Mouse (Mus musculus): ENCODE results near the gene Hist1h2ak. TPM values are rescaled to one million over a fixed set of nuclear protein-coding genes. Genes with fewer than 3 reads are reported as not detected.
"Not testable (repeated sequence)": the region's sequence is repeated elsewhere in the genome, so short reads cannot be mapped to it uniquely, and the experiment has no call there.

The Hist1h2ak gene
- total RNA-seq, 2 experiments from 2014 or later, result 9.0 to 9.3 TPM

DNA sequence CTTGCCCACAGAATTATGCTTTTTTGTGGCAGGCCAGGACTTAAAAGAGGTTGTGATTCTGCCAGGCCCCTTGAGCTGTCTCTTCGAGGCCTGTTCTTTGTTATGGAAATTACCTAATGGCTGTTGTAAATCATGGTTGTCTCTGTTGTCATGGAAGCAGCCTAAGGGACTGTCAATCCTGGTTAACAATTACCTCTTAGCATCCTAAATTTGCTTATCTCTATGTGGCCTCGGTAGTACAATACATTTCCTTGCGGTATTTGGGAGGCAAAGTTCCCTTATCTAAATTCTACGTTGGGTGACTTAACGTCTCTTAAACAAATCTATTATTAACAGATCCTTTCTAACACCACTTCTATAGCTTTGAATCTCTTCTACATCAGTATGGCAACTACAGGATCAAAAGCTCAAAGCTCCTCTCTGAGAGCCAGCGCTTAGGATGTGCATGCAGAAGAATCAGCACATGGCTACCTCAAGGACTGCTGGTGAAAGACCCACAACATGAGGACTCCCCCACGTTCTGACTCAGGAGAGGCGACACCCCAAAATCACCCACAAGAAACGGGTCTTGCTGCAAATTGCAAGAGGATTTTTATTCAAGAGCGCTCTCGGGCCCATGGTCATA lies 25.6 kb downstream of the Hist1h2ak start:
- DNase-seq, result no peak
- intact Hi-C loops (cut with DNase I), result no loop called here

DNA sequence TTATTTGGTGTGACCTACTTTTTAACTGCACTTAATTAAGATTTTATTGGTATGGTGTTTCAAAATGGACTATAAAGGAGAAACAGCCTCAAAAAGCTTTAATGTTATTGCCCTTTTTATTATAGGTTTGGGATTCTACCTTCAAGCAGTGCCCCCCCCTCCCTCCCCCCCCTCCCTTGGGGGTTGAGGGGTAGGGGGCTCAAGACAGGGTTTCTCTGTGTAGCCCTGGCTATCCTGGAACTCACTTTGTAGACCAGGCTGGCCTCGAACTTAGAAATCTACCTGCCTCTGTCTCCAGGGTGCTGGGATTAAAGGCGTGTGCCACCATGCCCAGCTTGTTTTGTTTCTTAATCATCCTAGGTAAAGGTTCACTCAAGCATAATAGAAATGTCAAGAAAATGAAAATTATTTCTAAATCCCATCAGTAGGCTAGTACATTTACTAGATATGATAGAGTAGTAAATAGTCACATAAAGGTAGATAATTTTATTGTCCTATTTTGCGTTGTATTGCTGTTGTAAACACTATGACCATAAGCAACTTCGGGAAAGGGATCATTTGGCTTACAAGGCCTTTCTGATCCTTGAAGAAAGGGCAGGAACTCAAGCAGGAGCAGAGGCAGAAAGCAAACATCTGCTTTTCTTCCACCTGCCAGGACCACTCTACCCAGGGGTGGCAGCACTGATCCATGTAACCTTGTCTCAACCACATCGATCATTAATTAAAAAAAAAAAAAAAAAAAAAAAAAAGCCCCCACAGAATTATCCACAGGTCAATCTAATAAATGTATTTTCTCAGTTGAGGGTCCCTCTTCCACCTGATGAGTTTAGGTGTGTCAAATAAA lies 30.4 kb downstream of the Hist1h2ak start:
- intact Hi-C loops (cut with DNase I), result no loop called here

DNA sequence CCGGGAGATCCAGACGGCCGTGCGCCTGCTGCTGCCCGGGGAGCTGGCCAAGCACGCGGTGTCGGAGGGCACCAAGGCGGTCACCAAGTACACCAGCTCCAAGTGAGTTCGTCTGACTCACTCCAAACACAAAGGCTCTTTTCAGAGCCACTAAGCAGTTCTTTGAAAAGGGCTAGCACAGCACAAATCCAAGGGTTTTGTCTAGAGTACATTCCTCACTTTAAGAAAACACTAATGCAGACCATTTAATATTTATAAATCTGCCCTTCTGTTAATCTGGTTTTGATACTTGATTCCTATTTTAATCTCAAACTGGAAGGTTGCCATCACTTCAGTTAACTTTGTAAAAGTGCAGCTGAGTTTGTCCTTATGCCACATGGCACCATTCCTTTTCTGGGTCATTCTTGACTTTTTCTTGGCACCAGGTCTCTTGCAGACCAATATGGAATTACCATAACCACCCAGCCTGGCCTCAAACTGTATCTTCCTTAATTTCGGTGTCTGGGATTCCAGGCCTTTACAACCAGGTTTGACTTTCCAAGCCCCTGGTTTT lies 31.2 kb downstream of the Hist1h2ak start:
- DNase-seq, result no peak
- intact Hi-C loops (cut with DNase I), result no loop called here

More for the DNA sequence above, 30.4 kb downstream of the Hist1h2ak start:
- DNase-seq, result no peak

DNA sequence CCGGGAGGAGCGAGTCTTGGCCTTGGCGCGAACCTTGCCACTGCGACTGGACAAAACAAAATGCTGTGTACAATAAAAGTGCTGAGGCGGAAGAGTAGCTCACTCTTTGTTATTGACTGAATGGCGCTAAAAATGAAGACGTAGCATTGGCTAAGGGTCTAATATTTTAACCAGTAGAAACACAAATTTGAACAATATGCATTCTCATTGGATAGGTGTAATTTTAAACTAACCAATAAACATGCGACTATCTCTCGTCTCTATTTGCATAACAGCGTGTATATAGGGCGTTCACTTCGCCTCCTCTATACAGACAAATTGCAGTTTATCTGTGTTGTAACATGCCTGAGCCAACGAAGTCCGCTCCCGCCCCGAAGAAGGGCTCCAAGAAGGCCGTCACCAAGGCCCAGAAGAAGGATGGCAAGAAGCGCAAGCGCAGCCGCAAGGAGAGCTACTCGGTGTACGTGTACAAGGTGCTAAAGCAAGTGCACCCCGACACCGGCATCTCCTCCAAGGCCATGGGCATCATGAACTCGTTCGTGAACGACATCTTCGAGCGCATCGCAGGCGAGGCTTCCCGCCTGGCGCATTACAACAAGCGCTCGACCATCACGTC lies 31.8 kb downstream of the Hist1h2ak start, which contains the start of gene Hist1h2bm:
TSS of gene Hist1h2bm (plus strand) at position 288 of the 616 bp plus-strand sequence.
- intact Hi-C loops (cut with DNase I), result not testable (repeated sequence)
- DNase-seq, result peak; percentile 43 to 61

DNA sequence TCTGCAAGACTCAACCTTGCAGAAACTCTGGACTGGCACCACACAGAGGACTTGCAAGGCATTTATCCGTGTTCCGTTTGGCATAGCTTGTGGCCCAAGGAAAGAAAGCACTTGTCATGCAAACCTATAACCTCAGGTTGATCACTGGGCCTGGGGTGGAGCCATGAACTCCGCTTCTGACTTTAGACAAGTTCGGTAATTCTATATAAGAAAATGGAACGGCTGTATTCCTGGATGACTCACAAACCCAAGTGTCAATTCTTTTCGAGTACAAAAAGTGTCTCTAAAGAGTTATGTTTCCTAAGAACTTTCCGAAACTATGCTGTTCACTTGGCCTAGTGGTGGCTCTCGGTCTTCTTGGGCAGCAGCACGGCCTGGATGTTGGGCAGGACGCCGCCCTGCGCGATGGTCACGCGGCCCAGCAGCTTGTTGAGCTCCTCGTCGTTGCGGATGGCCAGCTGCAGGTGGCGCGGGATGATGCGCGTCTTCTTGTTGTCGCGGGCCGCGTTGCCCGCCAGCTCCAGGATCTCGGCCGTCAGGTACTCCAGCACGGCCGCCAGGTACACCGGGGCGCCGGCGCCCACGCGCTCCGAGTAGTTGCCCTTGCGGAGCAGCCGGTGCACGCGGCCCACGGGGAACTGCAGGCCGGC lies 32.4 kb downstream of the Hist1h2ak start:
- intact Hi-C loops (cut with DNase I), result not testable (repeated sequence)

DNA sequence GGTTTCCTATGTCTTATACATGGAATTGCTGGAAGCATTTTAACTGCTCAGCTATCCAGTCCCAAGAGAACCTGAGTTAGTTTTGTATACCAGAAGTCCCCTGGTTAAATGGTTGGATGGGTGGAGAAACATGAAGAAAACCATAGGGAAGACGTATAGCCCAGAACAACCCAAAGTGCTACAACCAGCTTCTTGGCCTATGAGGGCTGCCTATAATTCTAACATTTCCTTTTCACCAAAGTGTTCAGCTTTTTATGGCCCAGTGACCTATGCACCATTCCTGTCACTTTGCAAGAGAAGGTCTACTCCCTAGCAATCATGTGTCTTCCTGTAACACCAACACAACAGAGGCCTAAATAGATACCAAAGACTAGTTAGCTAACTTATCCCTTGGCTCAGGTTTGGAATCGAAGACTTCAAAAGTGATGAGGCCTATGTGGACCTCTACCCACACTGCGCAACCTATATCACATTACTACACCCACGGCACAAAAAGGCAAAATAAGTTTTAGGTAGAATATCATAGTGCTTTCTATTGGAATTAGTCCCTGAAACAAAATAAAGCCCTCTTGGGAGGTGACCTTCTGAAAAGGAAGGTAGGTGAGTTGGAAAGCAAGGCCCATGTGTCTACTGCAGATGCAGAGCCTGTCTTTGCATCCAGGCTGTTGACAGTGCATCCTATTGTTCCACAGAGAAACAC lies 35.1 kb downstream of the Hist1h2ak start:
- intact Hi-C loops (cut with DNase I), result loop anchor here (5.0 to 10.0 kb wide), 6 partner anchors 66 to 1964 kb away; partner anchors contain the start of genes Hist1h1b, Hist1h2ac, Hist1h2ag and Hist1h2an
- no peak for DNase-seq

More for the DNA sequence above, 32.4 kb downstream of the Hist1h2ak start:
- not testable (repeated sequence) for DNase-seq

DNA sequence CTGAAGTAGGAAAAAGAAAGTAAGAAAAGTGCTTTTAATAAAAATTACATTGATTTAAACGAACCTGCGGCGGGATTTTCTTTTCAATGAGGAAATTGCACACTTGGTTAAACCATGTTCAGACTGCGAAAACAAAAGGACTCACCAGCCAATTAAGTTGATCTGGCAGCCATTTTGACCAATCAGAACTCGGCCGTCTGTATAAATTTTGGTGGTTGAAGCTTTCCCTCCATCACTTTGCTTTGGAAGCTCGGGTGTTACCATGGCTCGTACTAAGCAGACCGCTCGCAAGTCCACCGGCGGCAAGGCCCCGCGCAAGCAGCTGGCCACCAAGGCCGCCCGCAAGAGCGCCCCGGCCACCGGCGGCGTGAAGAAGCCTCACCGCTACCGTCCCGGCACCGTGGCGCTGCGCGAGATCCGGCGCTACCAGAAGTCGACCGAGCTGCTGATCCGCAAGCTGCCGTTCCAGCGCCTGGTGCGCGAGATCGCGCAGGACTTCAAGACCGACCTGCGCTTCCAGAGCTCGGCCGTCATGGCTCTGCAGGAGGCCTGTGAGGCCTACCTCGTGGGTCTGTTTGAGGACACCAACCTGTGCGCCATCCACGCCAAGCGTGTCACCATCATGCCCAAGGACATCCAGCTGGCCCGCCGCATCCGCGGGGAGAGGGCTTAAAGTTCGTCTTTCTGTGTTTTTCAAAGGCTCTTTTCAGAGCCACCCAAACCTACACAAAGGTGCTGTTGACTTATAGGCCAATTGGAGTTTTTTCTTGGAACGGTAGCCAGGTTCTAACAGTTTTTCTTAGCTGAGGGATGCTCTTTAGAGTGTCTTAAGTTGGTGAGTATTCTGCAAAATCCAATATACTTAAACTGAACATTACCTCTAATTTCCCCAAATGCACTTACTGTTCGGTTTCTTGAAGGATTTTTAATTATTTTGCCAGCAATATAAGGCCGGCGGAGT lies 36.0 kb downstream of the Hist1h2ak start, which contains the start of gene Hist1h3h:
TSS of gene Hist1h3h (plus strand) at position 263 of the 961 bp plus-strand sequence.
- peak; percentile 74 to 78 for DNase-seq
- intact Hi-C loops (cut with DNase I), result loop anchor here (5.0 to 10.0 kb wide), 6 partner anchors 67 to 1965 kb away; partner anchors contain the start of genes Hist1h1b, Hist1h2ac, Hist1h2ag and Hist1h2an

DNA sequence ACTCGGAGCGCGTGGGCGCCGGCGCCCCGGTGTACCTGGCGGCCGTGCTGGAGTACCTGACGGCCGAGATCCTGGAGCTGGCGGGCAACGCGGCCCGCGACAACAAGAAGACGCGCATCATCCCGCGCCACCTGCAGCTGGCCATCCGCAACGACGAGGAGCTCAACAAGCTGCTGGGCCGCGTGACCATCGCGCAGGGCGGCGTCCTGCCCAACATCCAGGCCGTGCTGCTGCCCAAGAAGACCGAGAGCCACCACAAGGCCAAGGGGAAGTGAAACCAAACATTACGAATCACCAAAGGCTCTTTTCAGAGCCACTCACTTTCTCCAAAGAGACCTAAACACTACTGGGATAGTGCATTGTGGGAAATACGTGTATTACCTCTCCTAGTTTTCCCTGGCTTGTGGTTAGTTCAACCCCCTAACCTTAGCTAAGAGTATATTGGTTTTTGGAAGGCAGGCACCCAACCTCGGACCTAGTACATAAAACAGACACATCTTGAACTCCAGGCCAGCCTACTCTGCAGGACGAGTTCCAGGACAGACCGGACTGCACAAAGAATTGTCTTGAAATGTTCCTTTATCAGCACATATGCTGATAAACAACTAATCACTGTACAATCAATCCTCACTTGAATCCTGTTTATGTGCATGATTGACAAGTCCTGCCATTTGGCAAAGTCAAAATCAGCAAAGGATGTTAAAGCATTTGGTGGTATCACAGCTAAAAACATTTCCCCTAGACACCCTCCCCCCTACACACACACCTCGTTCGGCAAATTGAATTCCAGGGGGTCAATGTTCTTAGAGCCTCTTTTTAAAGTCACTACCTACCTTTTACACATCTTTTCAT lies 36.9 kb downstream of the Hist1h2ak start:
- intact Hi-C loops (cut with DNase I), result loop anchor here (5.0 to 10.0 kb wide), 6 partner anchors 68 to 1966 kb away; partner anchors contain the start of genes Hist1h1b, Hist1h2ac, Hist1h2ag and Hist1h2an
- DNase-seq, result peak; percentile 2 to 12

DNA sequence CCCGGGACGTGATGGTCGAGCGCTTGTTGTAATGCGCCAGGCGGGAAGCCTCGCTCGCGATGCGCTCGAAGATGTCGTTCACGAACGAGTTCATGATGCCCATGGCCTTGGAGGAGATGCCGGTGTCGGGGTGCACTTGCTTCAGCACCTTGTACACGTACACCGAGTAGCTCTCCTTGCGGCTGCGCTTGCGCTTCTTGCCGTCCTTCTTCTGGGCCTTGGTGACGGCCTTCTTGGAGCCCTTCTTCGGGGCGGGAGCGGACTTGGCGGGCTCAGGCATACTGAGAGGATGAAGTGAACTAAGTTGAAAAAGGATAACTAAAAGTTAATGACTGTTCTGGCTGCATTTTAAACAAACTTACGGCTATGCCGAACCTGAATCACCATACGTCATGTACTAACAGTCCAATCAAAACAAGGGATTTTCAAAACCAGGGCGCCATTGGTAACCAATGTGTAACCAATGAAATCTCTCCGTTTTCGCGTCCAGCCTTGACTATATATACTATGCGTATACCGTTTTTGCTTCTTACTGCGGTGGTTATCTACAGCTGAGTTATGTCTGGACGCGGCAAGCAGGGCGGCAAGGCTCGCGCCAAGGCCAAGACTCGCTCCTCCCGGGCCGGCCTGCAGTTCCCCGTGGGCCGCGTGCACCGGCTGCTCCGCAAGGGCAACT lies 37.6 kb downstream of the Hist1h2ak start, which contains the start of the genes Hist1h2bl and Hist1h2ai:
TSS of gene Hist1h2bl (minus strand) at position 280 of the 676 bp plus-strand sequence.
TSS of gene Hist1h2ai (plus strand) at position 559 of the 676 bp plus-strand sequence.
- intact Hi-C loops (cut with DNase I), result loop anchor here (5.0 to 10.0 kb wide), 6 partner anchors 69 to 1966 kb away; partner anchors contain the start of genes Hist1h1b, Hist1h2ac, Hist1h2ag and Hist1h2an
- peak; percentile 63 to 78 for DNase-seq

DNA sequence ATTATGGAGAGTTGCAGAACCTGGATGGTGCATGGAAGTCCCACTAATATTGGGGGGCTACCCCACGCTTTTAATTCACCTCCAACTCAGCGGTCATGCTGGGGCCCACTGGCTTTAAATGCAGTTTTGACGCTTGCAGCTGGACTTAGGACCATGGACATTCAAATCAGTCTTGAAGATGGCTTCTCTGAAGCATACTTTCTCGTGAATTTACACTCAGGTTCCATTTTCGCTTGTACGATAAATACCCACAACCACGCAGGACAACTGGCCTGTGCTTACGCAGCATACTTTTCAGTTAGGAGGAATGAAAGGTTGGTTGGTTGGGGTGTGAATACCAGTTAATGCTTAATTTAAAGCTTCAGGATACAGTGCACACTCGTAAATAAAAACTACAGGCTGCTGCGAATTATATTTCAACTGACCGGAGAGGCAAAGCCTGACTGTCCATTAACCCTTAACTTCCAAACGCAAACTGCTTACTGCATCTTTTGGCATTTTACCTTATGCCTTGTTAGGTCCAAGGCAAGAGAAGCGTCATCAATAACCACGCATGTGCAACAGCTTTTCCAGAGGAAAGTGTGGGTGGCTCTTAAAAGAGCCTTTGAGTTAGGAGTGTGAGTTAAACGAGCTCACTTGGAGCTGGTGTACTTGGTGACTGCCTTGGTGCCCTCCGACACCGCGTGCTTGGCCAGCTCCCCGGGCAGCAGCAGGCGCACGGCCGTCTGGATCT lies 38.3 kb downstream of the Hist1h2ak start:
- intact Hi-C loops (cut with DNase I), result loop anchor here (5.0 to 10.0 kb wide), 6 partner anchors 70 to 1967 kb away; partner anchors contain the start of genes Hist1h1b, Hist1h2ac, Hist1h2ag and Hist1h2an
- peak in 1 of 2 experiments; percentile 5 for DNase-seq

DNA sequence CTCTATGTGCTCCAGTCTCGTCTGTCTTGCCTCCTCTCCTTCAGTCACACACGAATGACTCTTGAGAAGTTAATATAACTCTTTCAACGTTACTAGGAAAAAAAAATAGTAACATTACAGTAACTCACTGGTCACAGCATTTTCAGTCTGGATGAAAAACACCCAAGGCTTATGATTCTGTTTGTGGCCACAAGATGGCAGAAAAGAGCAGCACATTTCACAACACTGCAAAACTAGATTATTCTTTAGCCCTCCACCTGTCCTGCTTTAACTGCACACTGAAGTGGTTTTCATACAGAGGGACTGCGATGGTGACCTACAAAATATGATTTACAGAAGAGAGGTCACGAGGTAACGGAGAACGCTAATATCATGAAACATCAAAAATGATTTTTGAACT lies 38.9 kb downstream of the Hist1h2ak start:
- peak; percentile 69 to 72 for DNase-seq
- intact Hi-C loops (cut with DNase I), result loop anchor here (1.0 to 10.0 kb wide), 15 partner anchors 20 to 1968 kb away; partner anchors contain the start of genes Hist1h1b, Hist1h1e, Hist1h2ac and Hist1h2ag

DNA sequence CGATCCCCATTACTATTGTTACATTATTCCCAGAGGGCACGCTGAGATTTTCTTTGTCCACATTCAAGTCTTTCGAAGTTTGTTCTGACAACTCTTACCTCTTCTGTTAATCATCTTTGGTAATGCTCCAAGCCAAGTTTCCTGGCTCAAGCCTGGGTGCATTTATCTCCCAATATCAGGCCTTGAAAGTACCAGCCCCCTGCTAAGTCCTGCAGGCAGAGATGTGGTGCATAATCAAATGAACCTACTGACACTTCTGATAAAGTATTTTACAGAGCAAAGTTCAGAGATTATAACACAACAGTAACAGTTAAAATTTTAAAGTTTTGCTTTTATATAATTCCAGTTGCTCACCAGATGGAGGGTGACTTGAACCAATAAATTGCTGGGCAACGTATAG lies 41.9 kb downstream of the Hist1h2ak start:
- intact Hi-C loops (cut with DNase I), result loop anchor here (2.0 to 10.0 kb wide), 13 partner anchors 36 to 1911 kb away; partner anchors contain the start of genes Hist1h1b, Hist1h1e, Hist1h2an and Hist1h2be
- DNase-seq, result no peak

DNA sequence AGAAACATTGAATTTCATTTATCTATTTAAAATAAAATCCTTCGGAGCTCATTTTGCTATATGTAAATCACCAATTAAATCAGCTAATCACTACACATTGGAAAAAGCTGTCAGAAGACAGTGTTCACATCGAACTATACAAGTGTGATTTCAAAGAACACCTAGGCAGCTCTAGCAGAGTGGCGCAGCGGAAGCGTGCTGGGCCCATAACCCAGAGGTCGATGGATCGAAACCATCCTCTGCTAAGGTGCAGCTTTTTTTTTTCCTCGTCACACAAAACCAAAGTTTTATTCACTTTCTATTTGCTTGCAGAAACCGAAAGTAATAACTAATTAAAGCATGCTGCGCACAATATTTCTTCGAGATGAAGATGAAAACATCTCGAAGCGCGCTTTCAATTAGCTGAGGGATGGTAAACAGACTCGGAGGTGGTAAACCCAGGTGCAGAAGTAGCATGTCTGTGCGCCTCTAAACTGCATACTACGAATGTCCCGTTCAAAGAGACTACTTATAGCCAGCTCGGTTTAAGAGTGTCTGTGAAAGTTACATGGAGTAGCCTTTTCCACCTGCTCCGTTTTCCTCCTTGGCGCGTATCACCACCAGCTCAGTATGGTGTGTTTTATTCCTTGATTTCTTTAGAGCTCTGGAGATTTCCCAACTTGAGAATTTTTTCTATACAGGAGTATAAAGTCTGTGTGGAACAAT lies 42.7 kb downstream of the Hist1h2ak start:
- intact Hi-C loops (cut with DNase I), result loop anchor here (2.0 to 10.0 kb wide), 13 partner anchors 36 to 1911 kb away; partner anchors contain the start of genes Hist1h1b, Hist1h1e, Hist1h2an and Hist1h2be
- peak; percentile 85 for DNase-seq

DNA sequence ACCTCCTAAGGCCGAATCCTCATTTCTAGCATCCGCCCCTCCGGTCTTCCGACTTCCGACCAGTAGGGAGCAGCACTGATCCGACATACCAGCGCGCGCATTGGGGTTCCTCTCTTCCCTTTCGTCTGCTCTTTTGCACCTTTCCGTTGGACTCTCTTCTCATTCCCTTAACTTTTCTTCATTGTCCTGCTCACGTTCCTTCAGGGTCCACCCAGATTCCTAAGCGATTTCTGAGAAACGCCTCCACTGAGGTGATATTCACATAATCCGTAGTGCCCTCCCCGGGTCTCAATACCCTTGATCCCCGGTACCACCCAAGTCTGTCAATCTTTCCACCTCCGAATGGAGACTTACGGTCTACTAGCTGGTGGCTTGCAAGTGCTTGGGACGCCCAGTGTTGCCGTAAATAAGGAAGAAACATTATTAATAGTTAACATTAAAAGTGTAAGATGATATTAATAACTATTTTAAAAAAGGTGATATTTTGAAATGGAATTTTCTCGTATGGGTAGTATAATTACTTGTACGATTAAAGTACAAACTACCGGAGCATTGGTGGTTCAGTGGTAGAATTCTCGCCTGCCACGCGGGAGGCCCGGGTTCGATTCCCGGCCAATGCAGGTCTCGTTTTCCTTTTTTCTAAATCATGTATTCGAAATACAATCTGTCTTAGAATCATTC lies 43.5 kb downstream of the Hist1h2ak start:
- peak; percentile 90 to 92 for DNase-seq
- intact Hi-C loops (cut with DNase I), result loop anchor here (2.0 to 10.0 kb wide), 13 partner anchors 37 to 1912 kb away; partner anchors contain the start of genes Hist1h1b, Hist1h1e, Hist1h2an and Hist1h2be

Measured in heart, postnatal 36 days (tissue).